Mouse (Mus musculus) kidney, postnatal 0 days (tissue): ENCODE results near the gene Lhfpl5. TPM values are rescaled to one million over a fixed set of nuclear protein-coding genes. Genes with fewer than 3 reads are reported as not detected.
"Not testable (repeated sequence)": the region's sequence is repeated elsewhere in the genome, so short reads cannot be mapped to it uniquely, and the experiment has no call there.

ENCODE experiments used
- ATAC-seq: fragments of 200-750 bp; cut with Nextera tagmentation; replicated peaks from 2 replicates; pipeline ENCODE4 v1.8.0; 2017; ENCODE audit warnings: low read depth, moderate number of reproducible peaks, moderate TSS enrichment, moderate library complexity; ENCODE audit not compliant: low FRiP score
- DNase-seq: peaks from one replicate; pipeline ENCODE4 v3.0.0-alpha.2; 2016; ENCODE audit warnings: low spot score
- H3K27ac ChIP-seq: fragments of 300-500 bp; sonication (generic); 2 replicates; pipeline ENCODE4 v1.5.1; 2014; ENCODE audit warnings: mild to moderate bottlenecking
- H3K27me3 ChIP-seq: fragments of 300-500 bp; sonication (generic); 2 replicates; pipeline ENCODE4 v1.6.1; 2014; ENCODE audit warnings: low read length, mixed read lengths; ENCODE audit not compliant: insufficient read depth
- H3K36me3 ChIP-seq: fragments of 300-500 bp; sonication (generic); 2 replicates; pipeline ENCODE4 v1.6.1; 2014; ENCODE audit warnings: low read length, mixed read lengths; ENCODE audit not compliant: insufficient read depth
- H3K4me1 ChIP-seq: fragments of 300-500 bp; sonication (generic); replicated peaks from 2 replicates; pipeline ENCODE4 v1.6.1; 2014; ENCODE audit warnings: antibody characterized with exemption, low read length, mixed read lengths; ENCODE audit not compliant: insufficient read depth
- H3K4me2 ChIP-seq: fragments of 300-500 bp; sonication (generic); 2 replicates; pipeline ENCODE4 v1.6.1; 2014; ENCODE audit warnings: mild to moderate bottlenecking, low read length, moderate library complexity, mixed read lengths
- H3K4me3 ChIP-seq: fragments of 300-500 bp; sonication (generic); replicated peaks from 2 replicates; pipeline ENCODE4 v1.5.1; 2014; ENCODE audit warnings: low read depth, low read length
- H3K9ac ChIP-seq: fragments of 300-500 bp; sonication (generic); 2 replicates; pipeline ENCODE4 v1.6.1; 2014; ENCODE audit warnings: low read depth, low read length
- H3K9me3 ChIP-seq: fragments of 300-500 bp; sonication (generic); replicated peaks from 2 replicates; pipeline ENCODE4 v1.6.1; 2016; ENCODE audit warnings: low read length, inconsistent platforms, mixed read lengths
- CTCF ChIP-seq: IDR thresholded peaks from 2 replicates; pipeline ENCODE4 v1.5.1; 2016; ENCODE audit warnings: antibody characterized with exemption, low read depth, mild to moderate bottlenecking, moderate library complexity
- WGBS: fragments of 180-500 bp; shearing (Covaris S2); extraction: QIAGEN DNeasy Blood & Tissue Kit; methylation state at CpG from one replicate; pipeline ENCODE4 v1.1.7; 2014; 5-methylcytosine and 5-hydroxymethylcytosine counted together
- polyA plus RNA-seq: library from polyadenylated mRNA; unstranded; fragments of >200 nt; fragmentation: Nextera tagmentation; extraction: Ambion mirVana; gene quantifications from 2 replicates; pipeline ENCODE4 v1.2.1, GENCODE M21; 2015

Gene Lhfpl5
- polyA plus RNA-seq, 1 experiment from 2014 or later: not detected

- no peaks in the 10 kb centered on the region for H3K4me1 ChIP-seq
- no peak overlapping the region for H3K27ac ChIP-seq
- H3K27me3 ChIP-seq: no peaks in the 10 kb centered on the region
- DNase-seq: peak; percentile 80
- H3K4me3 ChIP-seq: no peak overlapping the region
- 7% methylated on average over 14 of the region's 14 CpGs for WGBS
- peak; percentile 50 for ATAC-seq
- no peak overlapping the region for H3K9ac ChIP-seq
- no peak overlapping the region for H3K4me2 ChIP-seq
- peak; percentile 90 for TF ChIP-seq CTCF
- no peaks in the 10 kb centered on the region for H3K9me3 ChIP-seq
- no peaks in the 10 kb centered on the region for H3K36me3 ChIP-seq
These were observed 22.2 kb upstream of the Lhfpl5 start for GRCm38 (mm10) chr17:28553040-28553793.

DNA sequence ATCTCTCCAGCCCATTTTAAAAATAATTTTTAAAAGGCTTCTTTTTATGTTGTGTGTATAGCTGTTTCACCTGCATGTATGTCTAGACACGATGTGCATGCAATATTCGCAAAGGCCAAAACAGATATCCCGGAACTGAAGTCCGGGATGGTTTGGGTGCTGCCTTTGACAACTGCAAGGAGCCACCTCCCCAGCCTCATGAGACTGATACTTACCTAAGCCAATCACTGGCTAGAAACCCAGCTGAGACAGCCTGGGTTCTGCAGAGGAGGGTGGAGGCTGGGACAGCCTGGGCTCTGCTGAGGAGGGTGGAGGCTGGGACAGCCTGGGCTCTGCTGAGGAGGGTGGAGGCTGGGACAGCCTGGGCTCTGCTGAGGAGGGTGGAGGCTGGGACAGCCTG, 21.4 kb upstream of the Lhfpl5 start:
- not testable (repeated sequence) for H3K36me3 ChIP-seq, H3K9ac ChIP-seq, DNase-seq, H3K4me2 ChIP-seq, H3K9me3 ChIP-seq, H3K4me1 ChIP-seq, H3K27me3 ChIP-seq, H3K4me3 ChIP-seq, ATAC-seq, H3K27ac ChIP-seq
- 93% methylated on average over 4 of the region's 4 CpGs for whole genome bisulfite sequencing

DNA sequence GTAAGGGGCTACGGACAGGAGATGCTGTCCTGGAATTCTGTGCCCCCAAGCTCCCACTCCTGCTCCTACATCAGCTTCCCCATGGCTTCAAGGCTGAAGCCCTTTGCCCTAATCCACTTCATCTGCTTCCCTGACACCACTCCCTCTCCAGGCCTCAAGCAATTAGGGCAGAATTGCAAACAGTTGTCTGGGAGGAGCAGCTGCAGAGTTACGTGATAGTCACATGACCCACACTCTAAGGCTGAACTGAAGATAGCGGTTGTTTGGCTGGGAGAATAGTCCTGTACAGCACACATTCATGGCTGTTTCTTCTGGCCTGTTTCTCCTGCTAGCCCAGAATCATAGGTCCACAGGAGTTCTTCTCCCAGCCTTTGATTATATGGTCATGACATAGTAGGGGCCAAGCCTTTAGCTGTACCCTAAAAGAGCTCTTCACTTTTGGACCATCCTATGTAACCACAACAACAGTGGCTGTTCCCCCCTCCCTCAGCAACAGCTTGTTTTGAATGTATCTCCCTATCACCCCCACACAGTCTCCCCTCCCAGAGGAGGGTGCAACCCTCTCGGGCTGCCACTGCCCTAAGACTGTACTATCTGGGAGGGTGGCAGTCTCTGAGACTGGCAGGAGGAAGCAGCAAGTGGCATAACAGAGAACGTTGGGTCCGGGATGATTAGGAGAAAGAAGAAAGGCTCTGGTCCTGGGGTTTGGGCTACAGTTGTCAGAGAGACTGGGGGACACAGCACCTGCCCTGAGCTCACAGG, 18.6 kb upstream of the Lhfpl5 start:
- Histone ChIP-seq H3K27ac (no peak overlapping the region), H3K4me2 (no peak overlapping the region), H3K4me1 (no peaks in the 10 kb centered on the region), H3K9ac (no peak overlapping the region), H3K4me3 (no peak overlapping the region), H3K36me3 (no peaks in the 10 kb centered on the region), H3K27me3 (no peaks in the 10 kb centered on the region), H3K9me3 (no peaks in the 10 kb centered on the region)
- no peak for ATAC-seq
- 57% methylated on average over 6 of the region's 6 CpGs for WGBS
- DNase-seq: no peak
- TF ChIP-seq CTCF: no peak

DNA sequence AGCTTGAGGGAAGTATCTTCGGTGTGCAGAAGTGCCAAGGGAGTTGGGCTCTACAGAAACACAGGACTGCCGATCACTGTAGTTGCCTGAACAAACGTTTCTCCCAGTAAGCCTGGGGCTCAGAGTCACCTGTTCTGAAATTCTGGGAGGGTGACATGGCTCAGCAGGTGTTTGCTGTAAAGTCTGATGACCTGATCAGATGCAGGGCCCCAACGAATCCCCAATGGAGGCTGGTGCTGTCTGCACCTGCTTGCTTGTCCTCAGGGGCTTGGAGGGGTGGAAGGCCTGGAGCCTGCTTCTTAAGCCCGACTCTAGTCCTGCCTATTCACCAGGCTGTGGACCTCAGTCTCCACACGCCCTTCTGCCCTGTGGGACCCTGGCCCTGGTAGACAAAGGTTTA, 17.7 kb upstream of the Lhfpl5 start:
- Histone ChIP-seq H3K27ac (no peak overlapping the region), H3K36me3 (no peaks in the 10 kb centered on the region), H3K27me3 (no peaks in the 10 kb centered on the region), H3K9ac (no peak overlapping the region), H3K4me1 (no peaks in the 10 kb centered on the region), H3K9me3 (no peaks in the 10 kb centered on the region), H3K4me2 (no peak overlapping the region), H3K4me3 (no peak overlapping the region)
- ATAC-seq (no peak), DNase-seq (no peak)
- no peak for TF ChIP-seq CTCF
- 66% methylated on average over 6 of the region's 6 CpGs for WGBS

DNA sequence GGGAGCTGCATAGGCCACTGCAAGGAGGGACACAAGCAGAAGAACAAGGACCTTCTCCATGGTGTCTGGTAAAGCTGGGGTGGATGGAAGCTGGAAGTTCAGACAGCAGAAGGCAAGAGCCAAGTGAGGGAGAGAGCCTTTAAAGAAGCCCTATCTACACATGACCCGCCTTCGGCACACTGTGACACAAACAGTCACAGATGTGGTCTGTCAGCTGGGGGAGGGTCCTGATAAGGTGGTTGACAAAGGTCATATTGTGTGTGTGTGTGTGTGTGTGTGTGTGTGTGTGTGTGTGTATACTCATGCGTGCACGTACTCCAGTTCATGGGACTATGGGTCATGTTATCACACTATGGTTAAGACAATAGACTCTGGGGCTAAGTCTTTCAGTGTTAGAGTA, 14.8 kb upstream of the Lhfpl5 start, which contains the start of gene Clps:
Gene Clps, minus strand, starts transcription at position 169 of the 400 bp plus-strand sequence.
- Histone ChIP-seq H3K4me2 (no peak within 1 kb of the TSS), H3K27me3 (no peaks in the 10 kb centered on the region), H3K4me3 (no peak within 1 kb of the TSS), H3K9ac (no peak within 1 kb of the TSS), H3K9me3 (no peaks in the 10 kb centered on the region), H3K4me1 (no peaks in the 10 kb centered on the region), H3K27ac (no peak within 1 kb of the TSS), H3K36me3 (no peaks in the 10 kb centered on the region)
- WGBS: 65% methylated on average over 4 of the region's 4 CpGs
- no peak; the same call in 1 of the 2 replicates for ATAC-seq
- DNase-seq: no peak
- no peak for TF ChIP-seq CTCF

DNA sequence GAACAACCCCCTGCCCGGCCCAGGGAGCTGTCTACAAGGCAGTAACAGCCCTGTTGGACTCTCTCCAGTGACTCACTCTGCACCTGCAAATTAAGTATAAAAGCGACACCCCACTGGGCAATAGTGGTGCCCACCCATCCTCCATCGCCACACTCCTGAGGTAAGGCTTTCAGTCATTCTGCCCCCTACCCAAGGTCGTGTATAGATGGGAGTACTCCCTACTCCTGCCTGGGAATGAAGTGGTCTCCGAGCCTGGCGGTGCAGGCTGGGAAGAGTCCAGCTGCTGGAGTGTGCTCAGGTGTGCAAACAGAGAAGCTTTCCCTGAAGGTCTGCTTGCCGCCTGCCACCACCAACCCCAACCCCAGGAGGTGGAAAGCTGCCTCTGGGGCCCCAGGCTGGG, 13.8 kb upstream of the Lhfpl5 start:
- H3K27me3 ChIP-seq: no peaks in the 10 kb centered on the region
- no peaks in the 10 kb centered on the region for H3K36me3 ChIP-seq
- no peak for TF ChIP-seq CTCF
- no peak overlapping the region for H3K9ac ChIP-seq
- no peak overlapping the region for H3K4me3 ChIP-seq
- no peaks in the 10 kb centered on the region for H3K9me3 ChIP-seq
- H3K4me2 ChIP-seq: no peak overlapping the region
- no peak for DNase-seq
- 56% methylated on average over 7 of the region's 7 CpGs for WGBS
- ATAC-seq: no peak
- H3K27ac ChIP-seq: no peak overlapping the region
- H3K4me1 ChIP-seq: no peaks in the 10 kb centered on the region
